ENCODE assay signal across 8 mouse cellular contexts in the genomic region with DNA sequence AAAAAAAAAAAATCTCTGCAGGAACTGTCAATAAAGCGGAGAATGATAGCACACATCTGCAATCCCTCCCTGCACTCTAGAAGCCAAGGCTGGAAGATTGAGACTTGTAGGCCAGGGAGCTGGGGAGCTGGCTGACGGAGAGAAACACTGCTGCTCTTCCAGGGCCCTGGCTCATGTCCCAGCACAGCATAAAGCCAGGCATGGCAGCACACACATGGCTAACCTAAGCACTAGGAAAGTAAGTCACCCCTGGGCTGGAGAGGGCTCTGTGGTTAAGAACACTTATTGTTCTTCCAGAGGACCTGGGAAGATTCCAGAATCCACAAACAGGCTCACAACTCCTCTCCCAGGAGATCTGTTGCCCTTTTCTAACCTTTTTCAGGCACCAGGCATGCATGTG. TPM values are rescaled to one million over a fixed set of nuclear protein-coding genes. Genes with fewer than 3 reads are reported as not detected.
DNase-seq lines count a peak whose midpoint lies in the region; ATAC-seq and TF ChIP-seq lines count a peak whose summit lies in the region.

No protein-coding gene starts in this region.

- intact Hi-C loops in gastrocnemius, adult 2 months (cut with DNase I) = no loop called here

- ATAC-seq in heart, embryonic 11.5 days (replicated peaks; ENCODE audit: insufficient number of reproducible peaks, low FRiP score, low TSS enrichment) = no peak
- ATAC-seq in limb, embryonic 12.5 days (ENCODE audit: insufficient number of reproducible peaks, insufficient read depth, low FRiP score, low TSS enrichment, low read depth) = no peak
- no peak for ATAC-seq in stomach, embryonic 16.5 days (ENCODE audit: insufficient read depth, low FRiP score)

- no peak overlapping the region for H3K4me3 ChIP-seq in heart, embryonic 11.5 days (ENCODE audit: low read depth, low read length)
- H3K4me3 ChIP-seq in gastrocnemius, adult 2 months = no peak overlapping the region
- H3K4me3 ChIP-seq in limb, embryonic 12.5 days (replicated peaks) = no peak overlapping the region
- no peak overlapping the region for H3K4me3 ChIP-seq in stomach, embryonic 16.5 days (replicated peaks; ENCODE audit: low read length)

- TF ChIP-seq CTCF in gastrocnemius, adult 2 months (IDR thresholded peaks at IDR 0.05) = no peak

- H3K9ac ChIP-seq in heart, embryonic 11.5 days (ENCODE audit: low read depth, low read length) = no peak overlapping the region
- H3K9ac ChIP-seq in limb, embryonic 12.5 days (replicated peaks) = no peak overlapping the region
- 0 out of 2 replicates have a peak overlapping the region, but pooled peaks have one; percentile 5 for H3K9ac ChIP-seq in stomach, embryonic 16.5 days (ENCODE audit: low read length)

- no peak overlapping the region for H3K27ac ChIP-seq in heart, embryonic 11.5 days (ENCODE audit: low read depth, low read length)
- H3K27ac ChIP-seq in gastrocnemius, adult 2 months = peak overlapping the region; percentile 80
- peak overlapping the region; percentile 54; the same call in 1 of the 2 replicates for H3K27ac ChIP-seq in limb, embryonic 12.5 days
- H3K27ac ChIP-seq in stomach, embryonic 16.5 days (ENCODE audit: low read length) = peak overlapping the region; percentile 79

- H3K27me3 ChIP-seq in heart, embryonic 11.5 days (ENCODE audit: control insufficient read depth, insufficient read depth, low read length) = no peaks in the 10 kb centered on the region
- H3K27me3 ChIP-seq in limb, embryonic 12.5 days = no peaks in the 10 kb centered on the region
- no peaks in the 10 kb centered on the region for H3K27me3 ChIP-seq in stomach, embryonic 16.5 days (ENCODE audit: control insufficient read depth, insufficient read depth, low read length)

- peak; percentile 80 to 85 for DNase-seq in heart, adult 18-20 months
- peak; percentile 93 for DNase-seq in adipocyte (ENCODE audit: low spot score)
- peak; percentile 88 for DNase-seq in gastrocnemius, adult 2 months
- DNase-seq in B cell, adult 2 months = no peak
- no peak for DNase-seq in embryo, embryonic 9.5 days (ENCODE audit: extremely low spot score)

- 85% methylated on average over 2 of the region's 2 CpGs for WGBS in heart, embryonic 11.5 days (ENCODE audit: insufficient replicate concordance)
- 78% methylated on average over 2 of the region's 2 CpGs for WGBS in limb, embryonic 12.5 days
- 53% methylated on average over 2 of the region's 2 CpGs for WGBS in stomach, embryonic 16.5 days

- no peaks in the 10 kb centered on the region for H3K36me3 ChIP-seq in heart, embryonic 11.5 days (ENCODE audit: control insufficient read depth, insufficient read depth, low read length)
- H3K36me3 ChIP-seq in limb, embryonic 12.5 days = no peaks in the 10 kb centered on the region
- no peaks in the 10 kb centered on the region for H3K36me3 ChIP-seq in stomach, embryonic 16.5 days (ENCODE audit: control insufficient read depth, insufficient read depth, low read length)

- H3K4me2 ChIP-seq in heart, embryonic 11.5 days = no peak overlapping the region
- no peak overlapping the region for H3K4me2 ChIP-seq in limb, embryonic 12.5 days
- no peak overlapping the region for H3K4me2 ChIP-seq in stomach, embryonic 16.5 days (ENCODE audit: low read depth, low read length)

- H3K9me3 ChIP-seq in heart, embryonic 11.5 days (replicated peaks; ENCODE audit: control insufficient read depth, low read length) = no peaks in the 10 kb centered on the region
- no peaks in the 10 kb centered on the region for H3K9me3 ChIP-seq in limb, embryonic 12.5 days
- no peaks in the 10 kb centered on the region for H3K9me3 ChIP-seq in stomach, embryonic 16.5 days (replicated peaks; ENCODE audit: control insufficient read depth, low read length)

- no peaks in the 10 kb centered on the region for H3K4me1 ChIP-seq in heart, embryonic 11.5 days (ENCODE audit: control insufficient read depth, insufficient read depth, low read length)
- no peaks in the 10 kb centered on the region for H3K4me1 ChIP-seq in limb, embryonic 12.5 days (replicated peaks)
- peaks cover 8% of the 10 kb centered on the region for H3K4me1 ChIP-seq in stomach, embryonic 16.5 days (ENCODE audit: control insufficient read depth, insufficient read depth, low read length)

RNA-seq across cellular contexts. Expression of gene Pgd, which starts 6.1 kb away (rescaled TPM):
- 10 to 100 TPM; 39.8 to 52.0 TPM for total RNA-seq in heart, adult 18-20 months (2021)
- polyA plus RNA-seq in heart, embryonic 11.5 days (2014; fragmentation: Nextera tagmentation; extraction: Ambion mirVana) = 37.2 and 37.8 TPM in 2 replicates
- 10 to 100 TPM; 14.4 to 19.1 TPM for total RNA-seq in gastrocnemius, adult 2 months (2021)
- polyA plus RNA-seq in limb, embryonic 12.5 days (2016; fragmentation: Nextera tagmentation; extraction: Ambion mirVana) = 121 and 122 TPM in 2 replicates
- polyA plus RNA-seq in stomach, embryonic 16.5 days (2015; fragmentation: Nextera tagmentation; extraction: Ambion mirVana) = 206 and 241 TPM in 2 replicates

RNA-seq across cellular contexts. Expression of gene Cenps, which starts 35.2 kb away (rescaled TPM):
- 1 to 10 TPM; 7.2 to 8.6 TPM for total RNA-seq in heart, adult 18-20 months (2021)
- 30.1 and 33.3 TPM in 2 replicates for polyA plus RNA-seq in heart, embryonic 11.5 days (2014; fragmentation: Nextera tagmentation; extraction: Ambion mirVana)
- total RNA-seq in gastrocnemius, adult 2 months (2021) = 1 to 10 TPM; 6.5 to 7.0 TPM
- polyA plus RNA-seq in limb, embryonic 12.5 days (2016; fragmentation: Nextera tagmentation; extraction: Ambion mirVana) = 46.9 and 47.9 TPM in 2 replicates
- polyA plus RNA-seq in stomach, embryonic 16.5 days (2015; fragmentation: Nextera tagmentation; extraction: Ambion mirVana) = 22.3 and 24.5 TPM in 2 replicates

RNA-seq across cellular contexts. Expression of gene Cort, which starts 46.1 kb away (rescaled TPM):
- total RNA-seq in heart, adult 18-20 months (2021) = not detected
- 0.24 and 0.46 TPM in 2 replicates for polyA plus RNA-seq in heart, embryonic 11.5 days (2014; fragmentation: Nextera tagmentation; extraction: Ambion mirVana)
- under 1 TPM; 0.36 to 0.51 TPM for total RNA-seq in gastrocnemius, adult 2 months (2021)
- polyA plus RNA-seq in limb, embryonic 12.5 days (2016; fragmentation: Nextera tagmentation; extraction: Ambion mirVana) = 0.33 and 0.87 TPM in 2 replicates
- not detected in 2 replicates for polyA plus RNA-seq in stomach, embryonic 16.5 days (2015; fragmentation: Nextera tagmentation; extraction: Ambion mirVana)

Comparison
In these comparisons a context has a peak if more than half of its experiments do, and no peak if none do; other contexts are left out.
1. DNase-seq: peak in heart, adult 18-20 months (2 of 2), adipocyte (single experiment) and gastrocnemius, adult 2 months (single experiment); none in B cell, adult 2 months (0 of 2) and embryo, embryonic 9.5 days (single experiment).